Comparison of ENCODE assay signal across 34 mouse cellular contexts in the genomic region with DNA sequence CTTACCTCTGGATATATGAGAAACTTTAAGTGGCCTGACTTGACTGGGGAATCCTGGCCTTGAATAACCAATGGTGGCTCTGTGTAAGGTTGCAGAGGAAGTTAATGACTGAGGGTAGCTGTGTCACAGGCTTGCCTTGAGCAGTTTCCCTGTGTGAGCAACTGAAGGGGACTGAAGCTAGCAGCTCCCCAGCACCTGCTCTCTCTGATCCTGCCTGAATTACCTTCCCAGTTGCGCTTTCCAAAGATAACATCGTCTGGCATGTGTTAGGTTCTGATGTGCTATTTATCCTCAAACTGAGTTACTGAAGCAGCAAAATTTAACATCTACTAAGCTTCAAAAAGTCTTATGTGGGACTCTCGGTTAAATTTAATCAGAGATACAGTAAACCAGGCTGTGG. TPM values are rescaled to one million over a fixed set of nuclear protein-coding genes. Genes with fewer than 3 reads are reported as not detected.
DNase-seq lines count a peak whose midpoint lies in the region; ATAC-seq and TF ChIP-seq lines count a peak whose summit lies in the region.
"Had no signal": no experiment of that assay in that cellular context is flagged by ENCODE, and none has a peak within 500 bp of the region (broad histone marks: within the 10 kb centered on the region; RNA-seq: fewer than 3 reads in every experiment).

No protein-coding gene starts in this region.

- no peaks in the 10 kb centered on the region for H3K4me1 ChIP-seq in limb, embryonic 14.5 days (ENCODE audit: control insufficient read depth, insufficient read depth, low read length)
- H3K4me1 ChIP-seq: embryonic facial prominence, embryonic 15.5 days; heart, embryonic 10.5 days; heart, embryonic 13.5 days had no signal

- H3K27me3 ChIP-seq in limb, embryonic 14.5 days (ENCODE audit: control insufficient read depth, insufficient read depth, low read length): no peaks in the 10 kb centered on the region
- H3K27me3 ChIP-seq: CH12.LX; embryonic facial prominence, embryonic 15.5 days; heart, embryonic 13.5 days; Patski had no signal

- peak; percentile 65 for ATAC-seq in frontal cortex, adult (ENCODE audit: low TSS enrichment)
- ATAC-seq in limb, embryonic 14.5 days (ENCODE audit: low FRiP score, low read depth): peak; percentile 34; the same call in 1 of the 2 replicates
- ATAC-seq: forebrain, embryonic 14.5 days; forebrain, postnatal 0 days; hindbrain, postnatal 0 days; inflammation-experienced regulatory T-cells, adult 6 months; intestine, embryonic 16.5 days; Patski had no signal

- H3K27ac ChIP-seq in limb, embryonic 14.5 days (replicated peaks; ENCODE audit: low read depth, low read length): no peak overlapping the region
- H3K27ac ChIP-seq: embryonic facial prominence, embryonic 15.5 days; gastrocnemius, adult 2 months; heart, embryonic 10.5 days; heart, embryonic 13.5 days; hindbrain, embryonic 14.5 days; hindbrain, postnatal 0 days had no signal

- no peak for DNase-seq in frontal cortex, postnatal 10 days (ENCODE audit: low spot score in 2 of 2)
- peak; percentile 22 for DNase-seq in heart, adult 11 months
- no peak for DNase-seq in heart, adult 8-10 months (ENCODE audit: low spot score)
- peak; percentile 23 to 29 for DNase-seq in right cerebral cortex, postnatal 10 days (ENCODE audit: low spot score in 2 of 2)
- no peak for DNase-seq in right cerebral cortex, adult 18-20 months
- DNase-seq in limb, embryonic 14.5 days (ENCODE audit: low spot score): no peak
- no peak for DNase-seq in cerebellum, adult 11 months
- DNase-seq: adrenal gland, postnatal 10 days; adrenal gland, postnatal 36 days; B cell, adult 2 months; cerebellum, adult 11-12 months; cerebellum, adult 8-10 months; cerebellum, postnatal 10 days; cerebellum, postnatal 36 days; embryo, embryonic 11 days; forebrain, postnatal 0 days; gastrocnemius, adult 2 months; gastrocnemius, postnatal 14 days; heart, adult 18-20 months; heart, postnatal 14 days; heart, postnatal 4 days had no signal

- no peaks in the 10 kb centered on the region for H3K36me3 ChIP-seq in limb, embryonic 14.5 days (ENCODE audit: control insufficient read depth, insufficient read depth, low read length)
- H3K36me3 ChIP-seq: embryonic facial prominence, embryonic 15.5 days; G1E; heart, embryonic 10.5 days; heart, embryonic 13.5 days had no signal

- no peaks in the 10 kb centered on the region for H3K9me3 ChIP-seq in limb, embryonic 14.5 days (ENCODE audit: control insufficient read depth, low read length)
- H3K9me3 ChIP-seq: embryonic facial prominence, embryonic 15.5 days; heart, embryonic 10.5 days had no signal

- 81% methylated on average over 3 of the region's 3 CpGs for WGBS in limb, embryonic 14.5 days

- H3K4me2 ChIP-seq in limb, embryonic 14.5 days (replicated peaks; ENCODE audit: low read depth, low read length, severe bottlenecking): no peak overlapping the region
- H3K4me2 ChIP-seq: embryonic facial prominence, embryonic 15.5 days; heart, embryonic 13.5 days; hindbrain, embryonic 14.5 days had no signal

- no peak for TF ChIP-seq POLR2A in limb, embryonic 14.5 days (IDR thresholded peaks at IDR 0.05; ENCODE audit: borderline replicate concordance, extremely low read depth, insufficient read depth, insufficient read length)

- H3K4me3 ChIP-seq in limb, embryonic 14.5 days (replicated peaks; ENCODE audit: low read length): no peak overlapping the region
- H3K4me3 ChIP-seq: embryonic facial prominence, embryonic 15.5 days; gastrocnemius, adult 2 months; heart, embryonic 10.5 days; heart, embryonic 13.5 days had no signal

- H3K9ac ChIP-seq in limb, embryonic 14.5 days (ENCODE audit: low read depth, low read length, severe bottlenecking): no peak overlapping the region
- H3K9ac ChIP-seq: embryonic facial prominence, embryonic 15.5 days; forebrain, postnatal 0 days; heart, embryonic 13.5 days; hindbrain, embryonic 14.5 days had no signal

RNA-seq across cellular contexts. Expression of gene Arpp21, which starts 56.1 kb away (rescaled TPM):
- total RNA-seq in heart, adult 8-10 months (2022): 1 to 10 TPM; 1.5 to 4.4 (median 3.0) TPM
- 28.3 and 31.8 TPM in 2 replicates for polyA plus RNA-seq in limb, embryonic 14.5 days (2012; rRNA removed)
- 16.0 and 23.6 TPM in 2 replicates for polyA plus RNA-seq in limb, embryonic 14.5 days (2014; fragmentation: Nextera tagmentation; extraction: Ambion mirVana)
- total RNA-seq: adrenal gland, adult 18-20 months; CH12.LX had no signal
- polyA plus RNA-seq: G1E, Patski had no signal

Comparison
In these comparisons a context has a peak if more than half of its experiments do, and no peak if none do; other contexts are left out.
1. DNase-seq: peak in heart, adult 11 months (single experiment) and right cerebral cortex, postnatal 10 days (2 of 2); none in frontal cortex, postnatal 10 days (0 of 2), heart, adult 8-10 months (single experiment), right cerebral cortex, adult 18-20 months (single experiment), limb, embryonic 14.5 days (single experiment) and cerebellum, adult 11 months (single experiment).